8 mouse cellular contexts compared by ENCODE assay signal in the genomic region with DNA sequence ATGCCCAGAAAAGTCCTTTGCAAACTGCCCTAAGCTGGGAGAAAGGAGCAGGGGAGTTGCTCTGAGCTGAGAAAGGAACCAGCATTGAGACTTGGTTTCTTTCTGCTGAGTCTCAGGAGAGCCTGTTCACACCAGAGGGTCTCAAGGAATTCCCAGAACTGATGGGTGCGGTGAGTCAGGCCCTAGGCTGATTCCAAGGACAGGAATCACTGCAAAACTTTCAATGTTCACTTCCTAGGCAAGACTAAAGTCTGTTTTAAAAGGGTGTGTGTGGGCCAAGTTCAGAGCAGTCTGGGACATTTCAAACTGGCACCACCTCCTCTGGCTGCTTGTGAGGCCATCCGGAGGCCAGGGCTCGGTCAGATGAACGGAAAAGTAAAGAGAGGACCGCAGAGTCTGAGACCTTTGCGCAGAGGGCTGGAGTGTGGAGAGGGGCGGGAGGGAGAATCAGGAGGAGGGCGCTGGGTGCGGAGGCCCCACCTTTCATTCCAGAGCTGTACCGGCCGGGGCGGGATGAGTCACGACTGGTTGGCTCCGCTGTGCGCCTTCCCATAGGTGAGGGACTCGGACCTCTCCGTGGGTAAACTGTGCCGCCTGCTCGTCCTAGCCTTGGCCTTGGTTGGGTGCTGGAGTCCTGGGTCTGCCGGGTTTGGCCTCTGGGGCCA. TPM values are rescaled to one million over a fixed set of nuclear protein-coding genes. Genes with fewer than 3 reads are reported as not detected.
DNase-seq lines count a peak whose midpoint lies in the region; ATAC-seq and TF ChIP-seq lines count a peak whose summit lies in the region.

No protein-coding gene starts in this region.

- no peaks in the 10 kb centered on the region for H3K9me3 ChIP-seq in midbrain, embryonic 10.5 days (replicated peaks)
- H3K9me3 ChIP-seq in midbrain, embryonic 13.5 days = no peaks in the 10 kb centered on the region
- H3K9me3 ChIP-seq in embryonic facial prominence, embryonic 10.5 days = no peaks in the 10 kb centered on the region
- no peaks in the 10 kb centered on the region for H3K9me3 ChIP-seq in intestine, embryonic 14.5 days (ENCODE audit: control insufficient read depth, low read length)
- H3K9me3 ChIP-seq in liver, embryonic 14.5 days (ENCODE audit: control insufficient read depth, low read length) = no peaks in the 10 kb centered on the region
- H3K9me3 ChIP-seq in stomach, postnatal 0 days (ENCODE audit: control insufficient read depth, low read length) = no peaks in the 10 kb centered on the region

- 3% methylated on average over 20 of the region's 20 CpGs for WGBS in midbrain, embryonic 10.5 days
- WGBS in midbrain, embryonic 13.5 days = 2% methylated on average over 20 of the region's 20 CpGs
- 2% methylated on average over 20 of the region's 20 CpGs for WGBS in embryonic facial prominence, embryonic 10.5 days
- WGBS in intestine, embryonic 14.5 days = under 1% methylated on average over 20 of the region's 20 CpGs
- 4% methylated on average over 20 of the region's 20 CpGs for WGBS in liver, embryonic 14.5 days (ENCODE audit: insufficient replicate concordance)
- WGBS in stomach, postnatal 0 days = under 1% methylated on average over 20 of the region's 20 CpGs

- ATAC-seq in midbrain, embryonic 13.5 days = no peak
- peak; percentile 97 for ATAC-seq in intestine, embryonic 14.5 days (replicated peaks; ENCODE audit: low FRiP score, low TSS enrichment, low read depth)
- peak; percentile 79 for ATAC-seq in liver, embryonic 14.5 days (ENCODE audit: insufficient read depth)
- ATAC-seq in stomach, postnatal 0 days (ENCODE audit: low FRiP score, low TSS enrichment) = peak; percentile 97

- peaks cover 21% of the 10 kb centered on the region for H3K4me1 ChIP-seq in midbrain, embryonic 10.5 days
- peaks cover 7% of the 10 kb centered on the region; the same call in 1 of the 2 replicates for H3K4me1 ChIP-seq in midbrain, embryonic 13.5 days (replicated peaks)
- H3K4me1 ChIP-seq in embryonic facial prominence, embryonic 10.5 days = peaks cover 34% of the 10 kb centered on the region
- H3K4me1 ChIP-seq in intestine, embryonic 14.5 days (replicated peaks; ENCODE audit: control insufficient read depth, insufficient read depth, low read length) = peaks cover 5% of the 10 kb centered on the region; the same call in 1 of the 2 replicates
- H3K4me1 ChIP-seq in liver, embryonic 14.5 days (replicated peaks; ENCODE audit: control insufficient read depth in 2 of 2, insufficient read depth in 2 of 2, low read length in 1 of 2) = peaks cover 0 to 5% of the 10 kb centered on the region in 2 experiments; a peak in 1 of 4 replicates
- no peaks in the 10 kb centered on the region for H3K4me1 ChIP-seq in stomach, postnatal 0 days (replicated peaks; ENCODE audit: control insufficient read depth, insufficient read depth)

- H3K4me2 ChIP-seq in midbrain, embryonic 13.5 days (replicated peaks) = no peak overlapping the region
- H3K4me2 ChIP-seq in intestine, embryonic 14.5 days (ENCODE audit: low read length) = peak overlapping the region; percentile 51
- H3K4me2 ChIP-seq in liver, embryonic 14.5 days (ENCODE audit: low read depth) = peak overlapping the region; percentile 27
- H3K4me2 ChIP-seq in stomach, postnatal 0 days (replicated peaks; ENCODE audit: low read depth) = peak overlapping the region; percentile 55

- H3K27ac ChIP-seq in midbrain, embryonic 10.5 days (replicated peaks) = no peak overlapping the region
- no peak overlapping the region for H3K27ac ChIP-seq in midbrain, embryonic 13.5 days
- H3K27ac ChIP-seq in embryonic facial prominence, embryonic 10.5 days (replicated peaks) = peak overlapping the region; percentile 69
- peak overlapping the region; percentile 61 for H3K27ac ChIP-seq in intestine, embryonic 14.5 days (ENCODE audit: low read depth)
- H3K27ac ChIP-seq in liver, embryonic 14.5 days = no peak overlapping the region
- H3K27ac ChIP-seq in stomach, postnatal 0 days (replicated peaks) = peak overlapping the region; percentile 90

- H3K36me3 ChIP-seq in midbrain, embryonic 10.5 days = no peaks in the 10 kb centered on the region
- no peaks in the 10 kb centered on the region for H3K36me3 ChIP-seq in midbrain, embryonic 13.5 days
- no peaks in the 10 kb centered on the region for H3K36me3 ChIP-seq in embryonic facial prominence, embryonic 10.5 days (replicated peaks)
- H3K36me3 ChIP-seq in intestine, embryonic 14.5 days (ENCODE audit: control insufficient read depth, insufficient read depth, low read length) = no peaks in the 10 kb centered on the region
- H3K36me3 ChIP-seq in liver, embryonic 14.5 days (replicated peaks; ENCODE audit: control insufficient read depth, insufficient read depth, low read depth) = no peaks in the 10 kb centered on the region
- no peaks in the 10 kb centered on the region for H3K36me3 ChIP-seq in stomach, postnatal 0 days (ENCODE audit: control insufficient read depth, insufficient read depth, low read length)

- no peak overlapping the region for H3K9ac ChIP-seq in midbrain, embryonic 13.5 days (replicated peaks)
- H3K9ac ChIP-seq in intestine, embryonic 14.5 days (ENCODE audit: low read length) = peak overlapping the region; percentile 43
- H3K9ac ChIP-seq in liver, embryonic 14.5 days (replicated peaks) = no peak overlapping the region
- peak overlapping the region; percentile 63 for H3K9ac ChIP-seq in stomach, postnatal 0 days (ENCODE audit: low read length)

- H3K27me3 ChIP-seq in midbrain, embryonic 10.5 days (ENCODE audit: low read depth, poor library complexity, severe bottlenecking) = peaks cover 73% of the 10 kb centered on the region
- peaks cover 84% of the 10 kb centered on the region for H3K27me3 ChIP-seq in midbrain, embryonic 13.5 days
- H3K27me3 ChIP-seq in embryonic facial prominence, embryonic 10.5 days (replicated peaks; ENCODE audit: low read depth, poor library complexity, severe bottlenecking) = peaks cover 74% of the 10 kb centered on the region
- peaks cover 44% of the 10 kb centered on the region for H3K27me3 ChIP-seq in intestine, embryonic 14.5 days (replicated peaks; ENCODE audit: control insufficient read depth, insufficient read depth, low read length)
- H3K27me3 ChIP-seq in liver, embryonic 14.5 days (ENCODE audit: control insufficient read depth, insufficient read depth, low read length) = peaks cover 23% of the 10 kb centered on the region
- H3K27me3 ChIP-seq in stomach, postnatal 0 days (ENCODE audit: control insufficient read depth, insufficient read depth, low read length) = no peaks in the 10 kb centered on the region

- peak overlapping the region; percentile 32 for H3K4me3 ChIP-seq in midbrain, embryonic 10.5 days
- no peak overlapping the region for H3K4me3 ChIP-seq in midbrain, embryonic 13.5 days (replicated peaks)
- peak overlapping the region; percentile 54 for H3K4me3 ChIP-seq in embryonic facial prominence, embryonic 10.5 days
- H3K4me3 ChIP-seq in intestine, embryonic 14.5 days (ENCODE audit: low read depth, low read length) = peak overlapping the region; percentile 34
- peak overlapping the region; percentile 5 to 33 for H3K4me3 ChIP-seq in liver, embryonic 14.5 days (ENCODE audit: insufficient read depth in 1 of 2, low read depth in 2 of 2, low read length in 2 of 2)
- H3K4me3 ChIP-seq in stomach, postnatal 0 days (ENCODE audit: low read depth, low read length) = peak overlapping the region; percentile 45

- TF ChIP-seq CTCF in liver, embryonic 14.5 days (IDR thresholded peaks at IDR 0.05; ENCODE audit: low read depth) = no peak
- no peak for TF ChIP-seq CTCF in stomach, postnatal 0 days (IDR thresholded peaks at IDR 0.05; ENCODE audit: low read depth)

- no peak for TF ChIP-seq EP300 in liver, embryonic 14.5 days (IDR thresholded peaks at IDR 0.05; ENCODE audit: low read depth)
- no peak for TF ChIP-seq EP300 in stomach, postnatal 0 days (optimal IDR thresholded peaks at IDR 0.05)

- peak; percentile 21 for DNase-seq in midbrain, embryonic 10.5 days (ENCODE audit: low spot score)
- DNase-seq in embryonic facial prominence, embryonic 10.5 days (ENCODE audit: low spot score) = peak; percentile 68
- peak; percentile 83 for DNase-seq in intestine, embryonic 14.5 days (ENCODE audit: low spot score)
- DNase-seq in liver, embryonic 14.5 days (ENCODE audit: low read depth in 3 of 3, low spot score in 3 of 3) = peak in 2 of 3 experiments; percentile 7 to 25
- DNase-seq in stomach, postnatal 0 days (ENCODE audit: low spot score) = peak; percentile 94
- DNase-seq in retina, embryonic 14.5 days (ENCODE audit: low spot score) = no peak
- DNase-seq in layer of hippocampus, adult 18-20 months (ENCODE audit: low spot score in 2 of 2) = no peak

RNA-seq across cellular contexts. Expression of a gene that starts 2.6 kb away (rescaled TPM):
- 0.87 and 1.0 TPM in 2 replicates for polyA plus RNA-seq in midbrain, embryonic 10.5 days (2016; fragmentation: Nextera tagmentation; extraction: Ambion mirVana)
- polyA plus RNA-seq in midbrain, embryonic 13.5 days (2015; fragmentation: Nextera tagmentation; extraction: Ambion mirVana) = 0.30 and 0.36 TPM in 2 replicates
- polyA plus RNA-seq in embryonic facial prominence, embryonic 10.5 days (2016; fragmentation: Nextera tagmentation; extraction: Ambion mirVana) = 9.7 TPM in 2 replicates
- 26.7 and 27.0 TPM in 2 replicates for polyA plus RNA-seq in intestine, embryonic 14.5 days (2014; fragmentation: Nextera tagmentation; extraction: Ambion mirVana)
- 4.4 and 4.9 TPM in 2 replicates for polyA plus RNA-seq in liver, embryonic 14.5 days (2012; rRNA removed)
- polyA plus RNA-seq in liver, embryonic 14.5 days (2014; fragmentation: Nextera tagmentation; extraction: Ambion mirVana) = 3.1 and 4.7 TPM in 2 replicates
- polyA plus RNA-seq in stomach, postnatal 0 days (2015; fragmentation: Nextera tagmentation; extraction: Ambion mirVana) = 38.1 and 45.4 TPM in 2 replicates
- under 1 TPM; 0.43 to 0.67 TPM for total RNA-seq in layer of hippocampus, adult 18-20 months (2021)

RNA-seq across cellular contexts. Expression of a gene that starts 12.8 kb away (rescaled TPM):
- 2.4 and 3.5 TPM in 2 replicates for polyA plus RNA-seq in midbrain, embryonic 10.5 days (2016; fragmentation: Nextera tagmentation; extraction: Ambion mirVana)
- polyA plus RNA-seq in midbrain, embryonic 13.5 days (2015; fragmentation: Nextera tagmentation; extraction: Ambion mirVana) = 1.6 TPM in 2 replicates
- 2.2 and 3.7 TPM in 2 replicates for polyA plus RNA-seq in embryonic facial prominence, embryonic 10.5 days (2016; fragmentation: Nextera tagmentation; extraction: Ambion mirVana)
- 6.3 and 6.5 TPM in 2 replicates for polyA plus RNA-seq in intestine, embryonic 14.5 days (2014; fragmentation: Nextera tagmentation; extraction: Ambion mirVana)
- 0.33 and 0.44 TPM in 2 replicates for polyA plus RNA-seq in liver, embryonic 14.5 days (2012; rRNA removed)
- 0.51 and 1.0 TPM in 2 replicates for polyA plus RNA-seq in liver, embryonic 14.5 days (2014; fragmentation: Nextera tagmentation; extraction: Ambion mirVana)
- 30.8 and 31.6 TPM in 2 replicates for polyA plus RNA-seq in stomach, postnatal 0 days (2015; fragmentation: Nextera tagmentation; extraction: Ambion mirVana)
- total RNA-seq in layer of hippocampus, adult 18-20 months (2021) = 1 to 10 TPM; 4.2 to 5.7 TPM

RNA-seq across cellular contexts. Expression of a gene that starts 32.8 kb away (rescaled TPM):
- polyA plus RNA-seq in midbrain, embryonic 10.5 days (2016; fragmentation: Nextera tagmentation; extraction: Ambion mirVana) = not detected in 2 replicates
- not detected in 2 replicates for polyA plus RNA-seq in midbrain, embryonic 13.5 days (2015; fragmentation: Nextera tagmentation; extraction: Ambion mirVana)
- polyA plus RNA-seq in embryonic facial prominence, embryonic 10.5 days (2016; fragmentation: Nextera tagmentation; extraction: Ambion mirVana) = not detected in 2 replicates
- polyA plus RNA-seq in intestine, embryonic 14.5 days (2014; fragmentation: Nextera tagmentation; extraction: Ambion mirVana) = 0.49 TPM in 1 of 2 replicates, not detected in the other
- not detected in 2 replicates for polyA plus RNA-seq in liver, embryonic 14.5 days (2012; rRNA removed)
- not detected in 2 replicates for polyA plus RNA-seq in liver, embryonic 14.5 days (2014; fragmentation: Nextera tagmentation; extraction: Ambion mirVana)
- polyA plus RNA-seq in stomach, postnatal 0 days (2015; fragmentation: Nextera tagmentation; extraction: Ambion mirVana) = 0.18 TPM in 1 of 2 replicates, not detected in the other
- not detected for total RNA-seq in layer of hippocampus, adult 18-20 months (2021)

RNA-seq across cellular contexts. Expression of a gene that starts 36.8 kb away (rescaled TPM):
- polyA plus RNA-seq in midbrain, embryonic 10.5 days (2016; fragmentation: Nextera tagmentation; extraction: Ambion mirVana) = 0.10 and 0.14 TPM in 2 replicates
- 0.27 and 0.51 TPM in 2 replicates for polyA plus RNA-seq in midbrain, embryonic 13.5 days (2015; fragmentation: Nextera tagmentation; extraction: Ambion mirVana)
- polyA plus RNA-seq in embryonic facial prominence, embryonic 10.5 days (2016; fragmentation: Nextera tagmentation; extraction: Ambion mirVana) = 0.96 and 1.4 TPM in 2 replicates
- polyA plus RNA-seq in intestine, embryonic 14.5 days (2014; fragmentation: Nextera tagmentation; extraction: Ambion mirVana) = 42.7 and 49.4 TPM in 2 replicates
- 0.03 and 0.09 TPM in 2 replicates for polyA plus RNA-seq in liver, embryonic 14.5 days (2012; rRNA removed)
- polyA plus RNA-seq in liver, embryonic 14.5 days (2014; fragmentation: Nextera tagmentation; extraction: Ambion mirVana) = 0.21 and 0.25 TPM in 2 replicates
- polyA plus RNA-seq in stomach, postnatal 0 days (2015; fragmentation: Nextera tagmentation; extraction: Ambion mirVana) = 3.4 and 3.5 TPM in 2 replicates
- total RNA-seq in layer of hippocampus, adult 18-20 months (2021) = under 1 TPM; 0.32 to 0.84 TPM

Comparison
In these comparisons a context has a peak if more than half of its experiments do, and no peak if none do; other contexts are left out.
1. DNase-seq: peak in midbrain, embryonic 10.5 days (single experiment), embryonic facial prominence, embryonic 10.5 days (single experiment), intestine, embryonic 14.5 days (single experiment), liver, embryonic 14.5 days (2 of 3) and stomach, postnatal 0 days (single experiment); none in retina, embryonic 14.5 days (single experiment) and layer of hippocampus, adult 18-20 months (0 of 2).
2. H3K27ac ChIP-seq: peak in embryonic facial prominence, embryonic 10.5 days (single experiment), intestine, embryonic 14.5 days (single experiment) and stomach, postnatal 0 days (single experiment); none in midbrain, embryonic 10.5 days (single experiment), midbrain, embryonic 13.5 days (single experiment) and liver, embryonic 14.5 days (single experiment).
3. H3K9ac ChIP-seq: peak in intestine, embryonic 14.5 days (single experiment) and stomach, postnatal 0 days (single experiment); none in midbrain, embryonic 13.5 days (single experiment) and liver, embryonic 14.5 days (single experiment).